Mouse (Mus musculus) activated CD4-positive, CD25-positive, alpha-beta regulatory T cell, adult 4 months (primary cell): ENCODE data around the gene Lancl3. TPM values are rescaled to one million over a fixed set of nuclear protein-coding genes. Genes with fewer than 3 reads are reported as not detected.
A peak's percentile ranks its signal among the peaks of the same experiment; 100 is the strongest.

Source experiments
- ATAC-seq: one replicate; pipeline ENCODE4 v1.8.0; 2017
- polyA plus RNA-seq, 2 experiments: library from polyadenylated mRNA; unstranded; fragments of 100-300 nt; shearing (Covaris generic); gene quantifications; one replicate each; pipeline ENCODE4 v1.2.1; 2017

The Lancl3 gene
- polyA plus RNA-seq, result 1 to 10 TPM in 1 of 2 experiments, under 1 TPM in 1; 0.74 to 1.8 TPM

DNA sequence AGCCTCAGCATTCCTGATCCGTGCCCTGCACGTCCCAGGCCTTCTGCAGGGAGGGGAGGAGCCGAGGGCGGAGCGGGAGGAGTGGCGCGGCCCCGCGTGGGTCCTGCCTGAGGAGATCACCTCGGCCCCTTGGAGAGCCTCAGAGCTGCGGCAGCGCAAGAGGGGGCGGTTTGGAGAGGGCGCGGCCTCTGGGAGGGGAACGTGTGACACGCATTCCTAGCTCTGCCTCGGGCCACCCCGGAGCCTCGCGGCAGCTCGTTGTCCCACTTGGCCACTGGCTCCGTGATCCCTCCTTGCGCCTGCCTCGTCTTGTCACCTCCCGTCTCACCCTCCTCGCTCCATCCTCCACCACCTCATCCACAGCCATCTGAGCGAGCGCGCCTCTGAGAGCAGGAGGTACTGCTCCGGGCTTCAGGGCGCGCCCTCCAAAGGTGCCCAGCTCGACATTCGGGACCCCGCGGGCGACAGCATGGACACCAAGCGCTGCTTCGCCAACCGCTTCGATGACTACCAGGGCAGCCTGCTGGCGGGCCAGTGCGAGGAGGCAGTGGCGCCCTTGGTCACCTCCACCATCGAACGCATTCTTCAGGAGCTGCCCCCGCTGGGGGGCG is at the start of gene Lancl3:
Gene Lancl3 (plus strand): TSS at position 142 of the 611 bp plus-strand sequence.
- peak; percentile 21 for ATAC-seq

DNA sequence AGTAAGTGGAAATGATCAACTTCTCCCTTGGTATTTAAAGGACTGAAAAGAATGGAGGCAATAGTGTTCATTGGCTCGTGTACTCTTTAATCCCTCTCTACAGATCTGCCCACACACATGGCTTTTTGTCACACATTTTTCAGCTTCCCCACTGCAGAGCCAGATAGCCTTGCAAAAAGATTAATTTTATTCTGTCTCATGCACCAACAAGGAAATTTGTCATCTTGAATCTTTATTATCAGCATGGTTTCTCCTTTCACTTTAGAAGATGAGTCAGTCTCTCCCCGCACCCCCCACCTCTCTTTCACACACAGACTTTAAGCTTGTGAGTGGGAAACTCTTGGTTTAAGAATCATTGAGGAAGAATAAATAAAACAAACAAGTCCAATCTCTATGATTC is 20.7 kb upstream of the Lancl3 start:
- ATAC-seq, result no peak

- peak; percentile 69 for ATAC-seq
Measured at GRCm38 (mm10) chrX:9181570-9181969, 18.1 kb upstream of the Lancl3 start.

- peak; percentile 73 for ATAC-seq
Measured at GRCm38 (mm10) chrX:9200380-9200917, 747 bp downstream of the Lancl3 start.

GRCm38 (mm10) chrX:9201954-9202353 is 2.3 kb downstream of the Lancl3 start:
- ATAC-seq, result no peak

GRCm38 (mm10) chrX:9202781-9203405 is 3.2 kb downstream of the Lancl3 start:
- ATAC-seq, result no peak

GRCm38 (mm10) chrX:9205121-9205520 is 5.4 kb downstream of the Lancl3 start:
- no peak for ATAC-seq

GRCm38 (mm10) chrX:9216244-9216643 is 16.5 kb downstream of the Lancl3 start:
- no peak for ATAC-seq

DNA sequence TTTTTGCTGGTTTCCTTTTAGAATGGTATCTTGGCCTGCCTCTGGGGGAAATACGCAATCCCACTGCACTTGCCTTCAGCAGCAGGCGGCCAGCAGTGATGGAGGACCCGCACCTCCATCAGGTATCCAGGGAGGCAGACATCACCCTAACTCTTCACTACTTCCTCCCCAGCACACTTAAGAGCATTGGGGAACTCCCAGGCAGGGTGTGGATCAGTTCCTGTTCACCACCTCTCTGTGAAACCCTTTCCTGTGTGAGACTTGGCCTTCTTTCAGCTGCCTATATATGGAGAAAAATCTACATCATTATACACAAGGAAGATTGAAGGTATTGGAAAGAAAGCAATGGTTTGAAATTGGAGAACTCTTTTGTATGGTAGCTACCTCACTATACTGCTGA is 19.9 kb downstream of the Lancl3 start:
- ATAC-seq, result peak; percentile 92

DNA sequence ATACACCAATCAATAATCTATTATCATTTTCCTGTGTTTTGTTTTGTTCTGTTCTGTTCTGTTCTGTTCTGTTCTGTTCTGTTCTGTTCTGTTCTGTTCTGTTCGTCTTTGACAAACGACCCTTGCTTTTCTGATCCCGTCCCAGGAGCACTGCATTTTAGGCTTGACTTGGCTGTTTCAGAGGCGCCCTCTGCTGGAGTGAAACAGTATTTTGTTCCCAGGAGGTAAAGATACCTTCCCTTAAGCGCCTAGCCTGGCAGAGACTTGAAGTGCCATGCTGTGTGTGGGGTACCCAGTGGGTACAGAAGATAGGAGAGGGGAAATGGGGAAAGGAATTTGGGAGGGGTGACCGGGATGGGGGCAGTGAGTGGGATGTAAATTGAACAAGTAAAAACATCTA is 21.5 kb downstream of the Lancl3 start:
- peak; percentile 23 for ATAC-seq

DNA sequence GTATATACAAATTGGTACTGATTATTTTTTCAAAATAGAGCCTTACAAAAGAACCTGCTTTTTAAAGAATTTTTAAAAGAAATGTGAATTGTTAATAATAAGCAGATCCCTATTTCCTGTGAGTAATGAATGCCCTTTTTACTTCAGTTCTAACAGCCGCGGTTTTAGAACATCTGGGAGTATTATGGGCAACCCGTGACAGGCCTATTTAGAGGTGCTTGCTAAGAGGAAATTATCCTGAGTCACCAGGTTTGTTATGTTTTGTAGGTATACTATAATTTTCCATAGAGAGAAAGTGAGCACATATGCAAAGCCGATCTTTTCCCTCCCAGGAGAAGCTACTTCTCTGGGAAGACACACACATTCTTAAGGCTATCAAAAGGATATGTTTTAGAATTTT is 22.0 kb downstream of the Lancl3 start:
- ATAC-seq, result no peak

DNA sequence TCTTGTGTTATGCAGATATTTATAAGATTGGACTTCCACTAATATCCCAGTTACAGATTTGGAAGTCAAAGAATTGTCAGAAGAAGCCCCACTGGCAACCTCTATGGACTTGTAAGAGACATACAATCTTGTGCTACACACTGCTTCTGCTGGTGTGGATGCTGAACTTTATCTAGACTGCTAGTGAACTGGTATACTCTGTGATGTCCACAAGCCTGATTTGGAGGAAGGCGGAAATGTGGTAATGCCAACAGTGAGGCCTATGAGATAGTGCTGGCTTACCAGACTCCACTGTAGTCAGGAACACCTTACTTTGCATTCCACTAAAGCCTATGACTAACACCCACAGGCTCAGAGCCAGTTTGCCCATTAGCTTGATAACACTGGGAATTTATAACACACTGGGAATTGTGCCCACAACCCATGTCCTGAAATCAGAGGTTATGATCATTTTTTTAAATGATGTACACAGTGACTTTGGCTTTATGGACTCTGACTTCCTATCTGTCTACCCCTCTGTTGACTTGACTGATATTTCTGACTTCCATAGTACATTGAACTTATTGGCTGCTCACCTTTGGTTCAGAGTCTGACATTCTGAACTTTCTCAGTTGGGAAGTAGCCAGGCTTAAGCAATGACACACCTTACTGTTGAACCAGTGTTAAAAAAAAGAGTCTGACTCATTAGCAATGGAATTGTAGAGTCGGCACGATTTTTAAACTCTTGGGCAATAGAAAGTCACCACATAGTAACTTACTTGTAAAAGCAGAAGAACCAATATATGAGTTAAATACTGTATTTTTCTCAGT is 22.9 kb downstream of the Lancl3 start:
- ATAC-seq, result no peak

- ATAC-seq, result no peak
Measured at GRCm38 (mm10) chrX:9227105-9227504, 27.4 kb downstream of the Lancl3 start.

DNA sequence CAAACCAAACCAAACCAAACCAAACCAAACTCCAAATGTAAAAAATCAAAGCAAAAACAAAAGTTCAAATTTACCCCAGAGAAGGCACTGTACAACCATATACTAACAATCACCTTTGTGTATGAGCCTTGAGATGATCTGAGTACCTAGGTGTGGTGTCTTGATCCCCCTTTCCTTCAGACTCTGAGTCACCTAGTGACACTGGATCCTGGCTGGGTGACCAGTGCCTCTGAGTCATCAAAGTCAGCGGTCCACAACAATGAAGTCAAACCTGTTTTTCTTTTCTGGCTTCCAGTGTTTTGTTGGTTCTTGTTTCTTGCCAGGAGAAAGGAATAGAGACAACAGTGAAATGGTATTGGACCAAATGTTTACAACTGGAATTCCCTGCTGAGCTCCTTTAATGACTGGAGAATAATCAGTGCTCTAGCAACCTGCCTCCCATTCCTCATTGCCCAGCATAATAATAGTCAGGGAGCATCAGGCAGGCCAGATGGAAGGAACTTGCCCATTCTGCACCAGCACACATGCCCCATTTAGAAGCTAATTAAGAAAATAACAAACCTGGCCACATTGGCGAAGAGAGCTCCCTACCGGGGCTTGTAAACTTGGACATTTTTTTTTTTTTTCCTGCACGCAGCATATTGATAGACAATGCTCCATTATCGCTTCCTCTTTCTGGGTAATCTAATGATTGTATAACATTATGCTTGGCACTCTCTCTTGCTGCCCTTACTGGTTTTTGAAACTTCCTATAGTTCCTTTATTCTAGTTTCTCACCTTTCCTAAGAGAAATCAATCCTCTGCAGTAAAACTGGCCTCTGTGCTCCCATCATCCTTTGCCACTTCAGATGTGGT is 41.3 kb downstream of the Lancl3 start:
- ATAC-seq, result no peak

DNA sequence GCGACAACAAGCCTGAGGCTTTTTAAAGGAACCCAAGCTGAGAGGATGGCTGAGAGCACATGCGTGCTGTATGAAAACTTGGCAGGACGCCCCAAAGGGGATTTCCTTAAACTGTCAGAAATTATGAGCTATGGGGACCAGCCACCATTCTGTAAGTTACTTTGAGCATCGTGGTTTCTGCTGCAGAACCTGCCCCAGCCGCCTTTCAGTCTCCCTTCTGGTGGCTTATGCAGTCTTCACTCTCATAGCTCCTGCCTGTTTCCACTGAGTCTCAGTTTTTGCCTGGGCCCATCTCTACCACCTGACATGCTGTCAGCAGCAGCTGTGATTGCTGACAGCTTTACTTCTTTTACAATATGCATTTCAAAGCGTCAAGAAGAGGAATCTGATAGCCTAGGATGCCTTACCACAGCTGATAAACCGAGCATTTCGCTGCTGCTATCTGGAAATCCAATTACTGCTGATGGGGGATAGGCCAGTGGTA is 43.7 kb downstream of the Lancl3 start:
- peak; percentile 72 for ATAC-seq

GRCm38 (mm10) chrX:9244603-9245336 is 45.1 kb downstream of the Lancl3 start:
- ATAC-seq, result no peak

DNA sequence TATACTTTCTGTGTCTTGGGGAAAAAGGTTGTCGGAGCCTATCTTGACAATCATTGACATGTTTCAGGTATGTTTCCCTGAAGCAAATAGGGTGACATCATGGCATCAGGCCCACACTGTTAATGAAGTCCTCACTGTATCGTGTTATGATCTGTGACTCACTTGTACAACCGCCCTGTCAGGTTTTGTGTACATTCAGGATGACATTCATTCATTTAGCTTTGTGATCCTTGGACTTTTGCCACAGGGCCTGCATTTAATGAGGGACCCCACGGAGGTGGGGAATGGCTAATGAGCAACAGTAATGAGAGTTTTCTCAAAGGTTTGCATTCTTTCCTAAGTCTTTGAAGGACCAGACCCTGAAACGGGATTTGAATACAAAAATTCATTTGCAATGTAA is 49.2 kb downstream of the Lancl3 start:
- ATAC-seq, result no peak

- ATAC-seq, result peak; percentile 28
Measured at GRCm38 (mm10) chrX:9253990-9254389, 54.3 kb downstream of the Lancl3 start.

- ATAC-seq, result no peak
Measured at GRCm38 (mm10) chrX:9254901-9255300, 55.2 kb downstream of the Lancl3 start.

DNA sequence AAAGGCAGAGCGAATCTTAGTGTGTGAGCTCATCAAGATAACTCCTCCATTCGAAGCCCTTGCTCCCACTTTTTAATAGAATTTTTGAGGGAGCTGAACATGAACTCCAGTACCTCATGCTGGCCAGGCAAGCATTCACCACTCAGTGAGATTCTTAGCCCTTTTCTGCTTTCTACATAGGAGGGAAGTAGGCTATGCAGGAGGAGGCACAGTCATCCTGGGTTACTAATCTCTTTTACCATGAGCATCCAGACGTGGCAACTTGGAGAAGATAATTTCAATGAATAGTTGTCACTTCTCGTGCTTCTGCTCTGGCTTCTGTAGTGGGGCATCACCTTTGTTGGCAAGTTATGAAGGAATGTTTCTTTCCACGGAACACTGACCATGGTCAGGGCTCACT is 57.1 kb downstream of the Lancl3 start, which contains the start of gene Gm14862:
Gene Gm14862 (minus strand): TSS at position 134 of the 400 bp plus-strand sequence.
- ATAC-seq, result no peak

- ATAC-seq, result no peak
Measured at GRCm38 (mm10) chrX:9257831-9258230, 58.1 kb downstream of the Lancl3 start.
